Mouse (Mus musculus) limb, embryonic 10.5 days (tissue): ENCODE results near the gene Supt6. TPM values are rescaled to one million over a fixed set of nuclear protein-coding genes. Genes with fewer than 3 reads are reported as not detected.
"Not testable (repeated sequence)": the region's sequence is repeated elsewhere in the genome, so short reads cannot be mapped to it uniquely, and the experiment has no call there.

ENCODE experiments used
- DNase-seq: peaks from one replicate; pipeline ENCODE4 v3.0.0-alpha.2; 2017; ENCODE audit warnings: low spot score
- H3K27ac ChIP-seq: fragments of 300-500 bp; sonication (generic); 2 replicates; pipeline ENCODE4 v1.5.1; 2016; ENCODE audit warnings: mild to moderate bottlenecking
- H3K27me3 ChIP-seq: fragments of 300-500 bp; sonication (generic); 2 replicates; pipeline ENCODE4 v1.6.1; 2016; ENCODE audit warnings: low read depth, mild to moderate bottlenecking; ENCODE audit not compliant: poor library complexity, severe bottlenecking
- H3K36me3 ChIP-seq: fragments of 300-500 bp; sonication (generic); 2 replicates; pipeline ENCODE4 v1.6.1; 2016; ENCODE audit warnings: mild to moderate bottlenecking, moderate library complexity
- H3K4me1 ChIP-seq: fragments of 300-500 bp; sonication (generic); 2 replicates; pipeline ENCODE4 v1.6.1; 2016
- H3K4me3 ChIP-seq: fragments of 300-500 bp; sonication (generic); 2 replicates; pipeline ENCODE4 v1.5.1; 2016; ENCODE audit warnings: mild to moderate bottlenecking, moderate library complexity
- H3K9me3 ChIP-seq: fragments of 300-500 bp; sonication (generic); replicated peaks from 2 replicates; pipeline ENCODE4 v1.6.1; 2016; ENCODE audit warnings: mild to moderate bottlenecking
- WGBS: fragments of 180-500 bp; shearing (Covaris S2); methylation state at CpG from one replicate; pipeline ENCODE4 v1.1.7; 2016; 5-methylcytosine and 5-hydroxymethylcytosine counted together
- polyA plus RNA-seq: library from polyadenylated mRNA; unstranded; fragments of >200 nt; fragmentation: Nextera tagmentation; extraction: Ambion mirVana; gene quantifications from 2 replicates; pipeline ENCODE4 v1.2.1, GENCODE M21; 2016

Supt6 gene
- polyA plus RNA-seq: 38.2 and 41.6 TPM in 2 replicates

GRCm38 (mm10) chr11:78245627-78246317 lies at the start of gene Supt6, which contains the start of gene Sdf2:
Gene Supt6, minus strand, starts transcription at chr11:78245987.
Gene Sdf2, plus strand, starts transcription at chr11:78245746.
- under 1% methylated on average over 50 of the region's 50 CpGs for WGBS
- peak; percentile 92 for DNase-seq
- peak within 1 kb of the TSS; percentile 96 for H3K4me3 ChIP-seq
- H3K4me1 ChIP-seq: peaks cover 21% of the 10 kb centered on the region
- peak within 1 kb of the TSS; percentile 88 for H3K27ac ChIP-seq
- H3K9me3 ChIP-seq: no peaks in the 10 kb centered on the region
- no peaks in the 10 kb centered on the region for H3K27me3 ChIP-seq
- H3K36me3 ChIP-seq: peaks cover 23% of the 10 kb centered on the region

- no peak overlapping the region for H3K4me3 ChIP-seq
- peaks cover 53% of the 10 kb centered on the region for H3K36me3 ChIP-seq
- H3K4me1 ChIP-seq: no peaks in the 10 kb centered on the region
- no peaks in the 10 kb centered on the region for H3K9me3 ChIP-seq
- no peaks in the 10 kb centered on the region for H3K27me3 ChIP-seq
- DNase-seq: no peak
- no peak overlapping the region for H3K27ac ChIP-seq
- WGBS: 94% methylated on average over 6 of the region's 6 CpGs
Observed at GRCm38 (mm10) chr11:78294585-78294984, 48.8 kb upstream of the Supt6 start.

DNA sequence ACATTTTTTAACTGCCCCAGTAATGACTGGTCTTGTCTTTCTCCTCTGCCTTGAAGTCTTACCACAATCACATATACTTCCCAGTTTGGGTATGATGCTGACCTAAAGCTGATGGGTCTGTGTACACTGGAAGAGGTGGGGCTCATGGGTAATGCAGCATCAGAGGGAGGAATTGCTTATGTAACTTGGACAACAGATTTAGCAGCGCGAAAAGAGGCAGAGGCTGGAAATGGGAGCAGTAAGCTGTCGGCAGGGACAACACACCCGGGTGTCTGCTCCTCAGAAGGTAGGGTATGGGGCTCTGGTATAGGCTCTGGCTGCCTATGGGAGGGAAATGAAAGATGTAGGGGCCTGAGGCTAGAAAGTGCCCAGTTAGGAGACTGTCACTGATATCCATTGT lies 44.9 kb upstream of the Supt6 start, which contains the start of gene BC030499:
BC030499 (plus strand) TSS at position 188 of the 400 bp plus-strand sequence.
- Histone ChIP-seq H3K4me1 (no peaks in the 10 kb centered on the region), H3K9me3 (no peaks in the 10 kb centered on the region), H3K27ac (no peak within 1 kb of the TSS), H3K36me3 (peaks cover 89% of the 10 kb centered on the region), H3K27me3 (no peaks in the 10 kb centered on the region), H3K4me3 (no peak within 1 kb of the TSS)
- no peak for DNase-seq
- 94% methylated on average over 4 of the region's 4 CpGs for WGBS

- DNase-seq: no peak
- H3K36me3 ChIP-seq: peaks cover 95% of the 10 kb centered on the region
- H3K9me3 ChIP-seq: no peaks in the 10 kb centered on the region
- no peaks in the 10 kb centered on the region for H3K4me1 ChIP-seq
- H3K27ac ChIP-seq: no peak overlapping the region
- 94% methylated on average over 7 of the region's 7 CpGs for WGBS
- H3K4me3 ChIP-seq: no peak overlapping the region
- no peaks in the 10 kb centered on the region for H3K27me3 ChIP-seq
Observed at GRCm38 (mm10) chr11:78289146-78289763, 43.5 kb upstream of the Supt6 start.

GRCm38 (mm10) chr11:78279586-78279985 lies 33.8 kb upstream of the Supt6 start:
- Histone ChIP-seq H3K4me1 (no peaks in the 10 kb centered on the region), H3K9me3 (no peaks in the 10 kb centered on the region), H3K27ac (no peak overlapping the region), H3K27me3 (no peaks in the 10 kb centered on the region), H3K36me3 (peaks cover 99% of the 10 kb centered on the region), H3K4me3 (no peak overlapping the region)
- WGBS: 94% methylated on average over 4 of the region's 4 CpGs
- DNase-seq: no peak

DNA sequence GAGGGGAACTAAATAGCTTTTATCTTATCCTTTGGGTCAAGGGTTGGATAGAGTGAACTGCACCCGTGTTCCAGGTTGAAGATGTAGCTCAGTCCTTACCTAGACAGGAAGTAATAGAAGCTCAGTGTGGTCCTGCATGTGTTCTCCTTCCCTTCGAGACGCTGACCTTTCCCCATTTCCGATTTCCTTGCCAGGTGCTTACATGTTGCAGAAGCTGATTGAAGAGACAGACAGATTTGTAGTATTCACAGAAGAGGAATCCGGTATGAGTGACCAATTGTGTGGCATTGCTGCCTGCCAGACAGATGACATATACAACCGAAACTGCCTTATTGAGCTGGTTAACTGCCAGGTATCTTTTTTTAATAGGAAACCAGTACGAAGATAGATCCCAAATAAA lies 33.1 kb upstream of the Supt6 start:
- WGBS: 92% methylated on average over 7 of the region's 7 CpGs
- no peak overlapping the region for H3K27ac ChIP-seq
- H3K27me3 ChIP-seq: no peaks in the 10 kb centered on the region
- H3K4me3 ChIP-seq: no peak overlapping the region
- H3K36me3 ChIP-seq: peaks cover 100% of the 10 kb centered on the region
- no peak for DNase-seq
- H3K9me3 ChIP-seq: no peaks in the 10 kb centered on the region
- no peaks in the 10 kb centered on the region for H3K4me1 ChIP-seq

- DNase-seq, H3K4me1 ChIP-seq, H3K27ac ChIP-seq, H3K27me3 ChIP-seq, H3K4me3 ChIP-seq, H3K9me3 ChIP-seq: not testable (repeated sequence)
- peaks cover 100% of the 10 kb centered on the region for H3K36me3 ChIP-seq
- 94% methylated on average over 4 of the region's 4 CpGs for WGBS
Observed at GRCm38 (mm10) chr11:78276169-78276568, 30.4 kb upstream of the Supt6 start.

DNA sequence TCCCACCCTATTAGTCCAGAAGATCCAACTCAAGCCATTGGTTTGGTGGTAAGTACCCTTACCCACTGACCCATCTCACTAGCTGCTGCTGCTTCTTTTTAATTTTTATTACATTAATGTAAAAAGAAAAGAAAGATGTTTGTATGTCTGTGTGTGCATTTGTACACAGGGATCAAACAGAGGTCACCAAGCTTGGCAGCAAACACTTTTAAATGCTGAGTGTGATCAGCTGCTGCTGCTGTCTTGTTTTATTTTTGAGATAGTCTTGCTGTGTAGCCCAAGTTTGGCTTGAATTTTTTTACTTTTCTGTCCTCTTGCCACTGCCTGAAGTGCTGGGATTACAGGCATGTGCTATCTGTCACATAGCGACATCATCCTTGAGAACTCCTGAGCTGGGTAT lies 29.8 kb upstream of the Supt6 start:
- Histone ChIP-seq H3K9me3 (no peaks in the 10 kb centered on the region), H3K4me1 (no peaks in the 10 kb centered on the region), H3K27me3 (no peaks in the 10 kb centered on the region), H3K36me3 (peaks cover 100% of the 10 kb centered on the region), H3K4me3 (no peak overlapping the region), H3K27ac (no peak overlapping the region)
- DNase-seq: no peak
- WGBS: 94% methylated on average over 1 of the region's 1 CpGs

- 94% methylated on average over 13 of the region's 13 CpGs for WGBS
- no peak for DNase-seq
- no peaks in the 10 kb centered on the region for H3K4me1 ChIP-seq
- H3K27me3 ChIP-seq: no peaks in the 10 kb centered on the region
- no peaks in the 10 kb centered on the region for H3K9me3 ChIP-seq
- no peak overlapping the region for H3K4me3 ChIP-seq
- H3K27ac ChIP-seq: no peak overlapping the region
- H3K36me3 ChIP-seq: peaks cover 99% of the 10 kb centered on the region
Observed at GRCm38 (mm10) chr11:78271986-78272385, 26.2 kb upstream of the Supt6 start.

GRCm38 (mm10) chr11:78265571-78265970 lies 19.8 kb upstream of the Supt6 start:
- no peak overlapping the region for H3K27ac ChIP-seq
- no peak for DNase-seq
- H3K27me3 ChIP-seq: peaks cover 2% of the 10 kb centered on the region; the same call in 1 of the 2 replicates
- no peaks in the 10 kb centered on the region for H3K9me3 ChIP-seq
- 95% methylated on average over 6 of the region's 6 CpGs for WGBS
- H3K36me3 ChIP-seq: peaks cover 81% of the 10 kb centered on the region
- no peak overlapping the region for H3K4me3 ChIP-seq
- H3K4me1 ChIP-seq: peaks cover 9% of the 10 kb centered on the region

DNA sequence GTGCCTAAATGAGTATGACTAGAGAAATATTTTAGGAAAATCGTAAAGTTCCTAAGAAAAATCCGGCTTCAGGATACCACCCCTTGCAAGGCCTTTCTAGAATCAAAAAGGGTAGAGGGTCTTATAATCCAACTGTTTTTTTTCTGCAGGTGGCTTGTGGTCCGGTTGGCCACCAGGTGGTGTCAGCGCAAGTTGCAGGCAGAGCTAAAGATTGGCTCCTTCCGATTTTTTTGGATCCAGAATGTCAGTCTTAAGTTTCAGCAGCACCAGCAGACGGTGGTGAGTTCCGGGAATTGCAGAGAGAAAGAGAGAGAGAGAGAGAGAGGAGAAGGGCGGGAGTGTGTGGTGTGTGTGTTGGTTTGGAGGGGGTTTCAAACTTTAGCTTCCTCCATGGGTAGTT lies 16.8 kb upstream of the Supt6 start:
- Histone ChIP-seq H3K27me3 (peaks cover 10% of the 10 kb centered on the region), H3K27ac (no peak overlapping the region), H3K9me3 (no peaks in the 10 kb centered on the region), H3K4me3 (peak overlapping the region; percentile 94), H3K36me3 (peaks cover 52% of the 10 kb centered on the region), H3K4me1 (peaks cover 9% of the 10 kb centered on the region)
- WGBS: 8% methylated on average over 8 of the region's 8 CpGs
- DNase-seq: peak; percentile 68

DNA sequence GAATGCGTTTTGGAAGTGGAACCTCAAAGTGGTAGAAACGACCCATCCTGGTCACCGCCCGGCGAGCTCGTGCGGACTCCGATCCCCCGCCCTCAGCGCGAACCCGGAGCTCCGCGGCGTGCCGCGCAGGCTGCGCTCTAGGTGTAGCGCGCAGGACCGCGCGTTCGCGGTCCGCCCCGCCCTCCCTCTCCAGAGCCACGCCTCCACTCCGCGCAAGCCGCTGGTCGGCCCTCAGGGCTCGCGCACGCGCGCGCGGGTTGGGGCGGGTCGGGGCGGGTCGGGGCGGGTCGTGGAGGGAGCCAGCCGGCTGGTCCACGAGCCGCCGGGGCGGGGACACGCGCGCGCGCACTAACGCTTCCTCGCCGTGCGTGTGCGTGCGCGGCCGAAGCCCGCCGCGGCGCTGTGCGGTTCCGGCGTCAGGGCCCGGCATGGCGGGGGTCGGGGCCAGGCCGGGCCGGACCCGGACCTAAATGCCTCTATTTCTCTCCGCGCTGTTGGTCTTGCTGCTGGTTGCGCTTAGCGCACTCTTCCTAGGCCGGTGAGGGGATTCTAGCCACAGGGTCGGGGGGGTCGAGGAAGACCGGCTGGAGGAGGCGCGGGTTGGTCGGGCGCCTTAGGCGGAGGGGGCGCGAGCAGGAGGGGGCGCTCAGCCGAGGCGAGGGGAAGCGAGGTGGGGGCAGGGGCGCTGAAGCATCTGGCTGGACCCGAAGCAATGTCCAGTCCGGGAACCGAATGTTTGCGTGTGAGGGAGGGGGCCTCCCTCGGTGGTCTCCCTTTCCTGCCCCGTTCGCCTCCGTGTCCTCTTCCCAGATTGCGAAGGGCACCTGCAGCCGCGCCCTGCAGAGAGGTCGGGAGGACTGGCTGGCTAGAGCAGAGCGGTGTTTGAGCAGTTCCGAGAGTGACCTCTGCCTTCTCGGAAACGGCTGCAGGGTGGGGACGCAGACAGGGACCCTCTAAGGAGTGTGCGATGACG lies 15.9 kb upstream of the Supt6 start, which contains the start of gene 2610507B11Rik:
2610507B11Rik (plus strand) TSS at position 373 of the 973 bp plus-strand sequence.
- H3K4me1 ChIP-seq: peaks cover 9% of the 10 kb centered on the region
- peak within 1 kb of the TSS; percentile 94 for H3K4me3 ChIP-seq
- H3K9me3 ChIP-seq: no peaks in the 10 kb centered on the region
- DNase-seq: peak; percentile 98
- peaks cover 10% of the 10 kb centered on the region for H3K27me3 ChIP-seq
- peak within 1 kb of the TSS; percentile 93 for H3K27ac ChIP-seq
- peaks cover 43% of the 10 kb centered on the region for H3K36me3 ChIP-seq
- WGBS: under 1% methylated on average over 115 of the region's 115 CpGs
